Mouse (Mus musculus): ENCODE results near the gene Acox3.

GRCm38 (mm10) chr5:35630706-35631105, 47.9 kb downstream of the Acox3 start:
- TF ChIP-seq CTCF (IDR thresholded peaks at IDR 0.05; ENCODE audit: borderline replicate concordance, control insufficient read depth, extremely low read depth, insufficient read depth, low read length, poor library complexity), result no peak
- no peak for TF ChIP-seq POLR2A (IDR thresholded peaks at IDR 0.05; ENCODE audit: control insufficient read depth, extremely low read depth, insufficient read depth, low read length, poor library complexity)
